Mouse (Mus musculus): Measurements from ENCODE around the gene Ttc27. TPM values are rescaled to one million over a fixed set of nuclear protein-coding genes. Genes with fewer than 3 reads are reported as not detected.

Ttc27 gene
- polyA plus RNA-seq, 1 experiment from 2014 or later, result 27.7 TPM

- ATAC-seq (ENCODE audit: low FRiP score), result no peak
- Histone ChIP-seq H3K4me1 (ENCODE audit: control insufficient read depth, insufficient read depth, low read length) (no peaks in the 10 kb centered on the region), H3K4me2 (no peak overlapping the region), H3K9me3 (ENCODE audit: control insufficient read depth, low read length) (no peaks in the 10 kb centered on the region), H3K36me3 (ENCODE audit: control insufficient read depth, insufficient read depth, low read length) (no peaks in the 10 kb centered on the region), H3K4me3 (ENCODE audit: low read depth, low read length) (no peak overlapping the region), H3K9ac (ENCODE audit: low read length) (no peak overlapping the region), H3K27me3 (ENCODE audit: control insufficient read depth, insufficient read depth, low read length) (no peaks in the 10 kb centered on the region), H3K27ac (ENCODE audit: low read depth, low read length) (no peak overlapping the region)
- no peak for DNase-seq (ENCODE audit: low spot score, missing footprints)
- 88% methylated on average over 4 of the region's 4 CpGs for WGBS
These were observed 85.2 kb downstream of the Ttc27 start for GRCm38 (mm10) chr17:74802765-74803164.

GRCm38 (mm10) chr17:74803835-74804234 lies 86.3 kb downstream of the Ttc27 start:
- H3K36me3 ChIP-seq (ENCODE audit: control insufficient read depth, insufficient read depth, low read length), result no peaks in the 10 kb centered on the region
- H3K27ac ChIP-seq (ENCODE audit: low read depth, low read length), result no peak overlapping the region
- DNase-seq (ENCODE audit: low spot score, missing footprints), result no peak
- no peaks in the 10 kb centered on the region for H3K27me3 ChIP-seq (ENCODE audit: control insufficient read depth, insufficient read depth, low read length)
- no peak overlapping the region for H3K9ac ChIP-seq (ENCODE audit: low read length)
- no peak for ATAC-seq (ENCODE audit: low FRiP score)
- H3K4me3 ChIP-seq (ENCODE audit: low read depth, low read length), result no peak overlapping the region
- no peaks in the 10 kb centered on the region for H3K4me1 ChIP-seq (ENCODE audit: control insufficient read depth, insufficient read depth, low read length)
- WGBS, result 95% methylated on average over 2 of the region's 2 CpGs
- H3K4me2 ChIP-seq, result no peak overlapping the region
- H3K9me3 ChIP-seq (ENCODE audit: control insufficient read depth, low read length), result no peaks in the 10 kb centered on the region

- no peaks in the 10 kb centered on the region for H3K9me3 ChIP-seq (ENCODE audit: control insufficient read depth, low read length)
- no peak overlapping the region for H3K4me3 ChIP-seq (ENCODE audit: low read depth, low read length)
- H3K4me2 ChIP-seq, result no peak overlapping the region
- ATAC-seq (ENCODE audit: low FRiP score), result no peak
- WGBS, result 78% methylated on average over 9 of the region's 9 CpGs
- no peak for DNase-seq (ENCODE audit: low spot score, missing footprints)
- H3K4me1 ChIP-seq (ENCODE audit: control insufficient read depth, insufficient read depth, low read length), result no peaks in the 10 kb centered on the region
- no peak overlapping the region for H3K27ac ChIP-seq (ENCODE audit: low read depth, low read length)
- no peaks in the 10 kb centered on the region for H3K27me3 ChIP-seq (ENCODE audit: control insufficient read depth, insufficient read depth, low read length)
- no peak overlapping the region for H3K9ac ChIP-seq (ENCODE audit: low read length)
- no peaks in the 10 kb centered on the region for H3K36me3 ChIP-seq (ENCODE audit: control insufficient read depth, insufficient read depth, low read length)
These were observed 86.9 kb downstream of the Ttc27 start for GRCm38 (mm10) chr17:74804321-74804930.

- H3K27ac ChIP-seq (ENCODE audit: low read depth, low read length), result no peak overlapping the region
- H3K4me2 ChIP-seq, result no peak overlapping the region
- ATAC-seq (ENCODE audit: low FRiP score) (no peak), DNase-seq (ENCODE audit: low spot score, missing footprints) (no peak)
- H3K4me1 ChIP-seq (ENCODE audit: control insufficient read depth, insufficient read depth, low read length), result no peaks in the 10 kb centered on the region
- no peaks in the 10 kb centered on the region for H3K9me3 ChIP-seq (ENCODE audit: control insufficient read depth, low read length)
- H3K36me3 ChIP-seq (ENCODE audit: control insufficient read depth, insufficient read depth, low read length), result no peaks in the 10 kb centered on the region
- no peaks in the 10 kb centered on the region for H3K27me3 ChIP-seq (ENCODE audit: control insufficient read depth, insufficient read depth, low read length)
- H3K9ac ChIP-seq (ENCODE audit: low read length), result no peak overlapping the region
- WGBS, result 84% methylated on average over 9 of the region's 9 CpGs
- no peak overlapping the region for H3K4me3 ChIP-seq (ENCODE audit: low read depth, low read length)
These were observed 90.1 kb downstream of the Ttc27 start for GRCm38 (mm10) chr17:74807509-74808248.

GRCm38 (mm10) chr17:74808330-74808729 lies 90.8 kb downstream of the Ttc27 start:
- Histone ChIP-seq H3K27ac (ENCODE audit: low read depth, low read length) (no peak overlapping the region), H3K4me3 (ENCODE audit: low read depth, low read length) (no peak overlapping the region), H3K9me3 (ENCODE audit: control insufficient read depth, low read length) (no peaks in the 10 kb centered on the region), H3K4me2 (no peak overlapping the region), H3K9ac (ENCODE audit: low read length) (no peak overlapping the region), H3K36me3 (ENCODE audit: control insufficient read depth, insufficient read depth, low read length) (no peaks in the 10 kb centered on the region), H3K27me3 (ENCODE audit: control insufficient read depth, insufficient read depth, low read length) (no peaks in the 10 kb centered on the region), H3K4me1 (ENCODE audit: control insufficient read depth, insufficient read depth, low read length) (no peaks in the 10 kb centered on the region)
- DNase-seq (ENCODE audit: low spot score, missing footprints), result no peak
- 84% methylated on average over 1 of the region's 1 CpGs for WGBS
- no peak for ATAC-seq (ENCODE audit: low FRiP score)

GRCm38 (mm10) chr17:74808901-74809300 lies 91.4 kb downstream of the Ttc27 start:
- DNase-seq (ENCODE audit: low spot score, missing footprints), result no peak
- no peak overlapping the region for H3K4me2 ChIP-seq

GRCm38 (mm10) chr17:74810892-74811625 lies 93.5 kb downstream of the Ttc27 start:
- H3K27ac ChIP-seq (ENCODE audit: low read depth, low read length), result no peak overlapping the region
- H3K4me1 ChIP-seq (ENCODE audit: control insufficient read depth, insufficient read depth, low read length), result no peaks in the 10 kb centered on the region
- H3K9ac ChIP-seq (ENCODE audit: low read length), result no peak overlapping the region
- no peaks in the 10 kb centered on the region for H3K9me3 ChIP-seq (ENCODE audit: control insufficient read depth, low read length)
- ATAC-seq (ENCODE audit: low FRiP score) (peak; percentile 70), DNase-seq (ENCODE audit: low spot score, missing footprints) (peak; percentile 91)
- H3K4me3 ChIP-seq (ENCODE audit: low read depth, low read length), result no peak overlapping the region
- no peaks in the 10 kb centered on the region for H3K27me3 ChIP-seq (ENCODE audit: control insufficient read depth, insufficient read depth, low read length)
- 64% methylated on average over 3 of the region's 3 CpGs for WGBS
- H3K36me3 ChIP-seq (ENCODE audit: control insufficient read depth, insufficient read depth, low read length), result no peaks in the 10 kb centered on the region
- no peak overlapping the region for H3K4me2 ChIP-seq

More at GRCm38 (mm10) chr17:74808901-74809300, 91.4 kb downstream of the Ttc27 start:
- ATAC-seq (ENCODE audit: low FRiP score), result no peak
- WGBS, result 80% methylated on average over 4 of the region's 4 CpGs
- Histone ChIP-seq H3K4me3 (ENCODE audit: low read depth, low read length) (no peak overlapping the region), H3K27me3 (ENCODE audit: control insufficient read depth, insufficient read depth, low read length) (no peaks in the 10 kb centered on the region), H3K36me3 (ENCODE audit: control insufficient read depth, insufficient read depth, low read length) (no peaks in the 10 kb centered on the region), H3K9ac (ENCODE audit: low read length) (no peak overlapping the region), H3K27ac (ENCODE audit: low read depth, low read length) (no peak overlapping the region), H3K4me1 (ENCODE audit: control insufficient read depth, insufficient read depth, low read length) (no peaks in the 10 kb centered on the region), H3K9me3 (ENCODE audit: control insufficient read depth, low read length) (no peaks in the 10 kb centered on the region)

GRCm38 (mm10) chr17:74819711-74820110 lies 102.2 kb downstream of the Ttc27 start:
- no peaks in the 10 kb centered on the region for H3K9me3 ChIP-seq (ENCODE audit: control insufficient read depth, low read length)
- ATAC-seq (ENCODE audit: low FRiP score) (no peak), DNase-seq (ENCODE audit: low spot score, missing footprints) (no peak)
- no peaks in the 10 kb centered on the region for H3K36me3 ChIP-seq (ENCODE audit: control insufficient read depth, insufficient read depth, low read length)
- H3K4me2 ChIP-seq, result no peak overlapping the region
- H3K27ac ChIP-seq (ENCODE audit: low read depth, low read length), result no peak overlapping the region
- no peak overlapping the region for H3K9ac ChIP-seq (ENCODE audit: low read length)
- no peak overlapping the region for H3K4me3 ChIP-seq (ENCODE audit: low read depth, low read length)
- WGBS, result 86% methylated on average over 2 of the region's 2 CpGs
- no peaks in the 10 kb centered on the region for H3K4me1 ChIP-seq (ENCODE audit: control insufficient read depth, insufficient read depth, low read length)
- no peaks in the 10 kb centered on the region for H3K27me3 ChIP-seq (ENCODE audit: control insufficient read depth, insufficient read depth, low read length)

GRCm38 (mm10) chr17:74830851-74831250 lies 113.3 kb downstream of the Ttc27 start:
- Histone ChIP-seq H3K36me3 (ENCODE audit: control insufficient read depth, insufficient read depth, low read length) (no peaks in the 10 kb centered on the region), H3K4me2 (no peak overlapping the region), H3K4me3 (ENCODE audit: low read depth, low read length) (no peak overlapping the region), H3K9ac (ENCODE audit: low read length) (no peak overlapping the region), H3K9me3 (ENCODE audit: control insufficient read depth, low read length) (no peaks in the 10 kb centered on the region), H3K27ac (ENCODE audit: low read depth, low read length) (no peak overlapping the region), H3K4me1 (ENCODE audit: control insufficient read depth, insufficient read depth, low read length) (no peaks in the 10 kb centered on the region), H3K27me3 (ENCODE audit: control insufficient read depth, insufficient read depth, low read length) (no peaks in the 10 kb centered on the region)
- WGBS, result 89% methylated on average over 2 of the region's 2 CpGs
- no peak for DNase-seq (ENCODE audit: low spot score, missing footprints)
- ATAC-seq (ENCODE audit: low FRiP score), result no peak
